Mouse (Mus musculus) kidney, postnatal 0 days (tissue): ENCODE data around the gene Gstt3. TPM values are rescaled to one million over a fixed set of nuclear protein-coding genes. Genes with fewer than 3 reads are reported as not detected.
A peak's percentile ranks its signal among the peaks of the same experiment; 100 is the strongest.
"Not testable (repeated sequence)": the region's sequence is repeated elsewhere in the genome, so short reads cannot be mapped to it uniquely, and the experiment has no call there.

ENCODE experiments used
- ATAC-seq: fragments of 200-750 bp; cut with Nextera tagmentation; replicated peaks from 2 replicates; pipeline ENCODE4 v1.8.0; 2017; ENCODE audit warnings: low read depth, moderate number of reproducible peaks, moderate TSS enrichment, moderate library complexity; ENCODE audit not compliant: low FRiP score
- DNase-seq: peaks from one replicate; pipeline ENCODE4 v3.0.0-alpha.2; 2016; ENCODE audit warnings: low spot score
- H3K27ac ChIP-seq: fragments of 300-500 bp; sonication (generic); 2 replicates; pipeline ENCODE4 v1.5.1; 2014; ENCODE audit warnings: mild to moderate bottlenecking
- H3K27me3 ChIP-seq: fragments of 300-500 bp; sonication (generic); 2 replicates; pipeline ENCODE4 v1.6.1; 2014; ENCODE audit warnings: low read length, mixed read lengths; ENCODE audit not compliant: insufficient read depth
- H3K36me3 ChIP-seq: fragments of 300-500 bp; sonication (generic); 2 replicates; pipeline ENCODE4 v1.6.1; 2014; ENCODE audit warnings: low read length, mixed read lengths; ENCODE audit not compliant: insufficient read depth
- H3K4me1 ChIP-seq: fragments of 300-500 bp; sonication (generic); replicated peaks from 2 replicates; pipeline ENCODE4 v1.6.1; 2014; ENCODE audit warnings: antibody characterized with exemption, low read length, mixed read lengths; ENCODE audit not compliant: insufficient read depth
- H3K4me2 ChIP-seq: fragments of 300-500 bp; sonication (generic); 2 replicates; pipeline ENCODE4 v1.6.1; 2014; ENCODE audit warnings: mild to moderate bottlenecking, low read length, moderate library complexity, mixed read lengths
- H3K4me3 ChIP-seq: fragments of 300-500 bp; sonication (generic); replicated peaks from 2 replicates; pipeline ENCODE4 v1.5.1; 2014; ENCODE audit warnings: low read depth, low read length
- H3K9ac ChIP-seq: fragments of 300-500 bp; sonication (generic); 2 replicates; pipeline ENCODE4 v1.6.1; 2014; ENCODE audit warnings: low read depth, low read length
- H3K9me3 ChIP-seq: fragments of 300-500 bp; sonication (generic); replicated peaks from 2 replicates; pipeline ENCODE4 v1.6.1; 2016; ENCODE audit warnings: low read length, inconsistent platforms, mixed read lengths
- CTCF ChIP-seq: IDR thresholded peaks from 2 replicates; pipeline ENCODE4 v1.5.1; 2016; ENCODE audit warnings: antibody characterized with exemption, low read depth, mild to moderate bottlenecking, moderate library complexity
- WGBS: fragments of 180-500 bp; shearing (Covaris S2); extraction: QIAGEN DNeasy Blood & Tissue Kit; methylation state at CpG from one replicate; pipeline ENCODE4 v1.1.7; 2014; 5-methylcytosine and 5-hydroxymethylcytosine counted together
- polyA plus RNA-seq: library from polyadenylated mRNA; unstranded; fragments of >200 nt; fragmentation: Nextera tagmentation; extraction: Ambion mirVana; gene quantifications from 2 replicates; pipeline ENCODE4 v1.2.1, GENCODE M21; 2015

The Gstt3 gene
- polyA plus RNA-seq, 1 experiment from 2014 or later: 78.3 TPM

DNA sequence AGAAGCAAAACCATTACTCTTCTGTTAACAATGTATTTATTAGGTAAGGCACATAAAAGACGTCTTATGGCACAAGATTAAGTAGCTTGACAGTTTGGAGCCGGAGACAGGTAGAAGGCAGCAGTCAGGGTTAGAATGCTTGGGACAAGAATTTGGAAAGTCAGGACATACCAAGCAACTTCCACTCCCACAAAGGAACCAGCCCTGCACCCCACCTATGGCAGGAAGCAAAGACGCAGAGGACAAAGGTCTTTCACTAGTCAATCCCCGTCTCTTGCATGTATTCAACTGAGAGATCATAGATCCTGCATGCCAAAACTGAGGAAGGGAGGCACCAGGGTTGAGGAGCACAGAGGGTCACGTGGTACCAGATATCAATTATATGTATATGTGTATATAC is 7.1 kb downstream of the Gstt3 start:
- DNase-seq (no peak), ATAC-seq (no peak)
- H3K4me3 ChIP-seq: no peak overlapping the region
- H3K27me3 ChIP-seq: no peaks in the 10 kb centered on the region
- WGBS: 88% methylated on average over 5 of the region's 5 CpGs
- H3K4me1 ChIP-seq: no peaks in the 10 kb centered on the region
- no peaks in the 10 kb centered on the region for H3K9me3 ChIP-seq
- H3K4me2 ChIP-seq: no peak overlapping the region
- H3K9ac ChIP-seq: no peak overlapping the region
- H3K36me3 ChIP-seq: no peaks in the 10 kb centered on the region
- no peak for TF ChIP-seq CTCF
- H3K27ac ChIP-seq: 0 out of 2 replicates have a peak overlapping the region, but pooled peaks have one; percentile 9

DNA sequence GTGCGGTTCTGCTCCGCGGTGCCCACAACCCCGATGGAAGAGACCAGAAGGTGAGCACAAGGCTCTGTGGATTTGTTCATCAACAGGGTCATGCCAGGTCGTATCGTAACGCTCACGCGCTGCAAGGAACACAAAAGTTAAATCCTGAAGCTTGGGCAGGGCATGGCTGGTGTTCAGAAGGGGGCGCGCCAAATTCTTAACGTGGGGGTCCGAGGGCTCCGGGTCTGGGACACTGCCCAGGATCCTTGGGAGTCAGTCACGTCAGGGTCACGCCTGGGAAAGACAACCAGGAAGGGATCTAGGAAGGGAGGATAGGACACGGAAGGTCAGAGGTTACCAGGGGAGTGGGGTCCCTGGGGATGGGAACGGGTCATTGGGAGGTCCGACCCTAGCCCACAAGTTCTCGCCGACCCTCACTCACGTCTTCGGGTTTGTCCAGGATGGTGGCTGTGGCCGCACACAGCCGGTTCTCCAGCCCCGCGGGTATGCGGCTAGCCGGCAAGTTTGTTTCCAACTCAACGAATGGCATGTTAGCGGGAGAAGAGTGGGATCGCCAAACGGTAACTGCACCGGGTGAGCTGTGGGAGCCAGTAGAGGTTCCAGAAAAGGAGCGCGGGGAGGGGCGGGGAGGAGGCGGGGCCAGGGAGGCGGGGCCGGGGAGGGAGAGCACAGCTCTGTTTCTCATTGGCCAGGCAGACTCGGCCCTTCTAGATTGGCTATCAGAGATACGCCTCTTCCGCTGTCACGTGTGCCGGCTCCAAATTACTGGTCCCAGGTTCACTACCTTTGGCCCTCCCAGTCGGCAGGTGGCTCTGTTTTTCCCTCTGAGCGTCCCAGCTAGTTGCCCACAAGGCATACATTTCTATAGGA is 8.2 kb downstream of the Gstt3 start, which contains the start of gene Ddt:
Ddt (minus strand) TSS at position 620 of the 870 bp plus-strand sequence.
- WGBS: under 1% methylated on average over 47 of the region's 47 CpGs
- peak; percentile 55 for TF ChIP-seq CTCF
- peak; percentile 96 for ATAC-seq
- Histone ChIP-seq H3K4me1 (no peaks in the 10 kb centered on the region), H3K4me2 (peak within 1 kb of the TSS; percentile 69), H3K4me3 (peak within 1 kb of the TSS; percentile 50), H3K9ac (peak within 1 kb of the TSS; percentile 66), H3K27ac (peak within 1 kb of the TSS; percentile 38), H3K9me3 (no peaks in the 10 kb centered on the region), H3K36me3 (no peaks in the 10 kb centered on the region), H3K27me3 (no peaks in the 10 kb centered on the region)
- DNase-seq: peak; percentile 95

DNA sequence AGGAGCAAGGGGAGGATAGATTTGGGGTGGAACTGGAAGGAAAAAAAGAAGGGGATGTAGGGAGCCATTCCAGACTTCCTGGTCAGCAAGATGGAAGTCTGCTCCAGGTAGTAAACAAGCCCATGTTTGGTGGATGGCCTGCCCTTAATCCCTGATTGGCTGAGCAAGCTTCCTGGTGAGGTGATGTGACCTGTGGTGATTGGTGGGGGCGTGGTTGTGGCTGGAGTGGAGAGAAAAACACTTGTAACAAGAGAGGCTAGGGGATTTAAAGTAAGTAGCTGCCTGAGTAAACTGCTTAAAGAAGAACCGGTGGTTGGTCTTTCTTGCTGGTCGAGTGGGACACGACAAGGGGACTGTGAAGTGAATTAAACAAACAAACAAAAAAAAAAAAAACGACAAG is 13.5 kb downstream of the Gstt3 start:
- H3K4me3 ChIP-seq, H3K9ac ChIP-seq, H3K36me3 ChIP-seq, H3K27me3 ChIP-seq, H3K27ac ChIP-seq, H3K4me2 ChIP-seq, H3K9me3 ChIP-seq, H3K4me1 ChIP-seq, ATAC-seq, DNase-seq: not testable (repeated sequence)
- 44% methylated on average over 5 of the region's 5 CpGs for WGBS

DNA sequence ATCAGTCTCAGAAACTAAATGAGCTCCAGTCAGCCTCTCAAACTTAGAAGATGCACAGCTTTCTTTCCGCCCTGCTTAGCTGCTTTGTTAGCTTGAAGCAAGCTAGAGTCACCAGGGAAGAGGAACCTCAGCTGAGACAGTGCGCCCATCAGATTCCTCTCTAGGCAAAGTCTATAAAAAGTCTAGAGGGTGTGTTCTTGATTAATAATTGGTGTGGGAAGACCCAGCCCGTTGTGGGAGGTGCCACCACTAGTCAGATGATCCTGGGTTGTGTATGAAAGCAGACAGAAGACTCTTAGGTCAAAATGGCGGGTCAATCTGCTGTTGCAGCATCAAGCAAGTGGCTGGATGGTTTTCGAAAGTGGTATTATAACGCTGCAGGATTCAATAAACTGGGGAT is 14.4 kb downstream of the Gstt3 start:
- Histone ChIP-seq H3K36me3 (no peaks in the 10 kb centered on the region), H3K27me3 (no peaks in the 10 kb centered on the region), H3K27ac (no peak overlapping the region), H3K4me3 (no peak overlapping the region), H3K9ac (no peak overlapping the region), H3K4me1 (no peaks in the 10 kb centered on the region), H3K4me2 (no peak overlapping the region), H3K9me3 (no peaks in the 10 kb centered on the region)
- DNase-seq (no peak), ATAC-seq (no peak)
- 81% methylated on average over 6 of the region's 6 CpGs for WGBS
- no peak for TF ChIP-seq CTCF

DNA sequence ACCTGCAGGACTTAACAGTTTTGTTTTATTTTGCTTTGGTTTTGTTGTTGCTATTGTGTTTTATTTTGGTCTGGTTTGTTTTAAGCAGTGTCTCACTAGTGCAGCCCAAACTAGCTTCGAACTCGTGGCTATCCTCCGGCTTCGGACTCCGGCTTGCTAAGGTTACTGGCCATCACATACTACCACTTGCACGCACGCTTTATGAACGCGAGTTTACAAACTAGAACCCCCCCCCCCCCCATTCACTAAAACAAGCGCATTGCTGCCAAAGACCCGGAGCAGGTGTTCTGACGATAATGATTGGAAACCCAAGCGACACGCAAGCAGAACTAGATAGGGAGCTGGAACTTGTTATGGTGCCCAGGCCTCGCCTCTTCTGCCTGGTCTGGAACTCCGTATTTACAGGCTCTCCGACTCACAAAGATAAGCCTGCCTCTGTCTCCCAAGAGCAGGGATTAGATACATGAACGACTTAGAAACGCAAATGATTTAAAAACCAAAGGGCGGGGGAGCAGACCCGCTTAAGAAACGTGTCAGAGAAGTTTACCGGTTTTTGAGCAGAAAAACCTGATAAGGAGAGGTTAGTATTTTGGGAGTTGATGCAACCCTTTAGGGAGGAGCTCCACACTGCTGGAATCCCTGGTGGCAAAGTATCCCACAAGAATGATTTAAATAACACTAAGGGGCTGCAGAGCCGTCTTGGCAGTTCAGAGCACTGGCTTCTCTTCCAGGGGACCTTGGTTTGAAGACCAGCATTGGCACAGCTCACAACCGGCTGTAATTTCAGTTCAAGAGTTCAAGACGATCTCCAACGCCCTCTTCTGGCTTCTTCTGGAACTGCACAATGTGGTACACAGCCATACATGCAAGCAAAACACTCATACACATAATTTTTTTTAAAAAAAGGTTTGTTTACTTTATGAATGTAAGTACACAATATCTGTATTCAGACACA is 16.4 kb downstream of the Gstt3 start:
- H3K9me3 ChIP-seq: no peaks in the 10 kb centered on the region
- H3K4me1 ChIP-seq: no peaks in the 10 kb centered on the region
- peak overlapping the region; percentile 54; the same call in 1 of the 2 replicates for H3K9ac ChIP-seq
- H3K27me3 ChIP-seq: no peaks in the 10 kb centered on the region
- peak overlapping the region; percentile 88 for H3K4me2 ChIP-seq
- WGBS: 1% methylated on average over 27 of the region's 27 CpGs
- no peaks in the 10 kb centered on the region for H3K36me3 ChIP-seq
- H3K27ac ChIP-seq: peak overlapping the region; percentile 82
- DNase-seq: peak; percentile 80
- peak; percentile 16 for ATAC-seq
- peak overlapping the region; percentile 87 for H3K4me3 ChIP-seq
- peak; percentile 84 for TF ChIP-seq CTCF
